Mouse (Mus musculus): Measurements from ENCODE around the gene Emb.

- no peak for TF ChIP-seq CTCF (IDR thresholded peaks at IDR 0.05; ENCODE audit: insufficient read depth, low read depth, low read length)
- no peak for TF ChIP-seq POLR2A (IDR thresholded peaks at IDR 0.05; ENCODE audit: insufficient read depth, low read depth, low read length)
These were observed 79.1 kb downstream of the Emb start for GRCm38 (mm10) chr13:117287400-117287799.

Measured in olfactory bulb, adult 2 months (tissue).